Mouse (Mus musculus) large intestine, adult 2 months (tissue): ENCODE measurements around the gene Gm10518. TPM values are rescaled to one million over a fixed set of nuclear protein-coding genes. Genes with fewer than 3 reads are reported as not detected.

Experiments used
- DNase-seq: peaks from one replicate; pipeline ENCODE4 v3.0.0-alpha.2; 2012; ENCODE audit warnings: low read depth, low spot score
- WGBS: fragments of 180-500 bp; shearing (Covaris S2); methylation state at CpG from one replicate; pipeline ENCODE4 v1.1.7; 2018; 5-methylcytosine and 5-hydroxymethylcytosine counted together
- polyA plus RNA-seq: library from polyadenylated mRNA; depleted of rRNA; stranded (reverse); fragments of >200 nt; gene quantifications from 2 replicates; pipeline ENCODE4 v1.2.3, GENCODE M21; 2012; rRNA removed

Gm10518 gene
- polyA plus RNA-seq, 1 experiment, result not detected

DNA sequence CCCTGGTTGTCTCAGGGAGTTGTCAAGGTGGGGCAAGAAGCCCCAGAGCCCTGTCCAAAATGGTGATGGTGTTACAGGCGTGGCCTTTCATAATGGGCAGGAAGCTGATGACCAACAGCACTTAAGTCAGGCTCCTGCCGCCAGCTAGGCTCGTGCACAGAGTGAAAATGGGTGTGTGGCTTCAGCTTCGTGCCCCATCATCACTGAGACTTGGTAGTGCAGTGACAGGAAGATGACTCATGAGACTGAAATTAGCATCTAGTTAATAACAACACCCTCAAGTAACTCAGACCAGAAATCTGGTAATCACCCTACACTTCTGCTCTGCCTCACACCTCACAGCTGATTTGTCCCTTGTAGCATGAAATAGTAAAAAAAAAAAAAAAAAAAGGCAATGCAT, 25.7 kb downstream of the Gm10518 start:
- 43% methylated on average over 4 of the region's 4 CpGs for WGBS
- DNase-seq, result no peak

DNA sequence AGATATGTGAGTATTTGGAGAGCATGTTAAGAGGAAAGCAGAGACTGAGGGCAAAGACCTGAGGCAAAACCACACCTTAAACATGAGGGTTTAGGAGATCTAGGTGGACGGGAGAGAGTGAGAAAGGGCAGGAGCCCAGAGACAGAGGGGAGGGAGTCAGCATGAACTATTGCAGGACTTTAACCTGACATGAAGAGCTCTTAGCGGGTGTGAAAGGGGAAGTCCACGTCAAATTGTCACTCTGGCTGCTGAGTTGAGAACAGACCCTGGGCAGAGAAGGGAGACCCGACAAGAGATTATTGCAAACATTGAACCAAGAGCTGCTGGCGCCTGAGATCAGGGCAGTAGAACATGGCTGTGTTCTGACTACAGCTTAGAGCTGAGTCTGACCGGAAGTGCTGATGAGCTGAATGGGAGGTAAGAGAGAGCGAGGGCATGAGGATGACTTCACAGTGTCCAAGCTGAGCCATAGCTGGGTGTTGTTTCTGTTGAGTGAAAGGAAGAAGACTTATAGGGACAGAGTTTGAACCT, 29.6 kb downstream of the Gm10518 start:
- 56% methylated on average over 7 of the region's 7 CpGs for WGBS

DNA sequence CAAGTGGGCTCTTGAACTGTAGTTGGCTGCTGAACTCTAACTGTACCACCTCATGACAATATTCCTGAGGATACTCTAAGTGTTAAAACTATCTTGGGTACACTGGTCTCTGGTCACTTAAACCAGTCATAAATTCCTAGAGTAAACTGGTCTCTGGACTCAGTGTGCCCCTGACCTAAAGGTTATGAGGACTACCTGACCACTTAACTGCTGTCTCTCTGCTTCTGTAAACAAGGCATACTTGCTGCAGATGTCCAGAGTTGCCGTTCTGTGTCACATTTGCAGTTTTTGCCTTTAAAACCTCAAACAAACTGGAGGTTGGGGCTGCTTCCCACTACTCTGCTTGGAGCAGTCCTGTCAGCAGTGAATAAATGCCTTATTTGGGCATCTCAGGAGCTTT, 30.4 kb downstream of the Gm10518 start:
- 65% methylated on average over 1 of the region's 1 CpGs for WGBS
- no peak for DNase-seq

More for the DNA sequence above, 29.6 kb downstream of the Gm10518 start:
- no peak for DNase-seq

DNA sequence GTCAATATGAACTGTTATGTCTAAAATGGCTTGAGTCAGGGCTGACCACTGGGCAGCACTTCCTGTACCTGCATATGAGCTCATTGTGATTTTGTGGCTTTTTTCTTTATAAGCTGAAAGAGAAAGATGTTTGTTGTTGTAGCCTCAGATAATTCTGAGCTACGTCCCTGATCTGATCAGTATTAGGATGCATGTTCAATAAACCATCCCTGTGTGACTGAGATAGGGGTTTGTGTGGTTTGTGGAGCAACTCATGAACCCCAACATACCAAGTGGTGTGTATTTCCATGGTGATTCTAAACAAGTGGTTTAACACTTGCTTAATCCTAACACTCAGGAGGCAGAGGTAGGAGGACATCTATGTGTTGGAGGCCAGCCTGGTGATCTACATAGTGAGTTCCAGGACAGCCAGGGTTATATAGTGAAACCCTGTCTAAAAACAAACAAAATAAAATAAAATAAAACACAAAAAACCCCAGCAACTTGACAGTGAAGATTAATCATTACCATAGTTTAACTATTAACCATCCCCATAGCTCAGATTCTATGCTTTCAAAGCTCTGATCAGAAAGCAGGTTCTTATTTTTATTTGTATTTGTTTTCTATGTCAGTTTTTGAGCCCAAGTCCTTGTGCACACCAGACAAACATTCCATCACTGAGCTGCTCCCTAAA, 32.7 kb downstream of the Gm10518 start:
- DNase-seq, result no peak
- 82% methylated on average over 1 of the region's 1 CpGs for WGBS

DNA sequence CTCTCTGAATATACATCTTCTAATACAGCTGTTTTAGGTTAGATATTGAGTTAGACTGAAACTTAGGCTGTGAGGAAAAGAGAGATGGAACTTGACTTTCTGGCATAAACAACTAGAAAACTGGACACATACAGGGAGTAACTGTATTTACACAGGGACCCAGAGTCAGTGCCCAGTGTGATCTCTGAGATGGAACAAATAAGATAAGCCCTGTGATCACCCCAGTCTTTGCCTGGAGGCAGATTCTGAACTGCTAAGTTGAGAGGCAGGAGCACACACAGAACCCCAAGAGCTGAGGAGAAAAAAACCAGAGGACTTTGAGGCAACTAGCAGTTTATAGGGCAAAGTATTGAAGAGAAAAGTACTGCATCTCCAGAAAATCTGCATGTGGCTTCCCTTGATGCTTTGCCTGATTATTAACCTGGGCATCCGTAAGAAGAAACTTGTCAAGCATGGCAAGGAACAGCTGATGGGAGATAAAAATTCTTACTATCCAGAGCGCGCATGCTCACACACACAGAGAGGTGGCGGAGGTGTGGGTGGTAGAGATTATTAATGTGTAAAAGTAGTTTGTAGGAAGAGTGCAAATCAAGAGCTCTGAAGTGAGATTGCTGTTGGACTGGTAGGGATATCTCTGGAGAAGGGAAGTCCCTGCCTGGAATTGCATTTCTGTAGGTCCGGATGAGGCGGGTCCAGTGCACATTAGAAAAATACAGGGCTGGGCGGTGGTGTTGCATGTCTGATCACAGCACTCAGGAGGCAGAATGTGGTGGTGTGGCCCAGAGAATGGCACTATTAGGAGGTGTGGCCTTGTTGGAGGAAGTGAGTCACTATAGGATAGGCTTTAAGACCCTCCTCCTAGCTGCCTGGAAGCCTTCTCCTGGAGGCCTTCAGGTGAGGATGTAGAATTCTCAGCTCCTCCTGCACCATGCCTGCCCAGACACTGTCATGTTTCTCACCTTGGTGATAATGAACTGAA, 33.5 kb downstream of the Gm10518 start:
- DNase-seq, result no peak
- 76% methylated on average over 7 of the region's 7 CpGs for whole genome bisulfite sequencing

DNA sequence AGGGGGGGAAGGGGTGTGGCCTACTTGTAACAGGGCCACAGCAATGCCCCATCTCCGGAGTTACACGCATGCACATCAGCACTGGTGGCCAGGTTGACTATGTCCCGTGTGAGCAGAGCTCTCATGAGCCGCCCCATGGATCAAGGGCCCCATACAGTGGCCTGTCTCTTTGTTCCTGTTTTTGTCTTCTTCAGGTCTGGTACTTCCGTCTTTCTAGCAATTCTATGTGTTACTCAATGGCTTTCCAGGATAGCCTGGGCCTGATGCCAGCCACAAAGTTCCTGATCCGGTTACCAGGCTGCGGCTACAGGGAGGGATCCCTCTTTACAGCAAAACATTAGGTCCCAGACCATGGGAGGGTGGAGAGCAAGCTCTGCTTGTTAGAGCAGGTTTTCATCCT, 39.4 kb downstream of the Gm10518 start:
- WGBS, result 50% methylated on average over 7 of the region's 7 CpGs
- no peak for DNase-seq

DNA sequence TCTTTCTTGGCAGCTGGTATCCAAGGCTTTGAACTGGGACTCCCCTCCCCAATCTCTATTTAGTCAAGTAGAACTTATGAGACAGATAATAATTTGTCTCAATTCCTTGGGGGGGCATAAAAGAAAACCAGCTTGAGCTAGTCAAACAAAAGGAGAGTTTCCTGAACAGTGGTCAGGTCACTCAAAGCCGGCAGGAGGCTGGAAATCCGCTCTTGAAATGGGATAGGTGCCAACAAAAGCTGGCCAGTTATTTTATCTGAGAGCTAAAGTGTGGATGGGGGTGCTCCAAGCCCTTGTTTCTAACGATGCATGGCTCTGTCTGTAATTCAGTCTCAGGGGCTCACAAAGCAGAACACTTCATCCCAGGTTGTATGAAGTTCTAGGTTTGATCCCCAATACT, 40.8 kb downstream of the Gm10518 start:
- WGBS, result 53% methylated on average over 3 of the region's 3 CpGs
- DNase-seq, result no peak

DNA sequence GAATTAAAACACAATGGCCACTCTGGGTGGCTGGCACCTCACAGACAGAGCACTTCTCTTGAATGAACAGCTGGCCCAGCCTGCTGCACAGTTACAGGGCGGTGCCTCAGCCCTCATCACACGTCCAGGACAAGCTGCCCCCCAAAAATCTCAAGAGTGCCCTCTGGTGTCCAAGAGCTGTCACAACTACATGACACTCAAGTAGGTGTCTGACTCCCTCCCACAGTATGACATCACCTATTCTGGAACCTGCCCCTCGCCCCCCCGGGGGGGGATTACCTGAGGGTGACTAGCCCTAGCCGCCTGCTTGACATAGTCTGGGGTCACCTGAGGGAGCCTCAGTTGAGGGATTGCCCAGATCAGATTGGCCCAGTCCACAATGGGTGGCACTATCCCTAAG, 41.7 kb downstream of the Gm10518 start:
- no peak for DNase-seq

DNA sequence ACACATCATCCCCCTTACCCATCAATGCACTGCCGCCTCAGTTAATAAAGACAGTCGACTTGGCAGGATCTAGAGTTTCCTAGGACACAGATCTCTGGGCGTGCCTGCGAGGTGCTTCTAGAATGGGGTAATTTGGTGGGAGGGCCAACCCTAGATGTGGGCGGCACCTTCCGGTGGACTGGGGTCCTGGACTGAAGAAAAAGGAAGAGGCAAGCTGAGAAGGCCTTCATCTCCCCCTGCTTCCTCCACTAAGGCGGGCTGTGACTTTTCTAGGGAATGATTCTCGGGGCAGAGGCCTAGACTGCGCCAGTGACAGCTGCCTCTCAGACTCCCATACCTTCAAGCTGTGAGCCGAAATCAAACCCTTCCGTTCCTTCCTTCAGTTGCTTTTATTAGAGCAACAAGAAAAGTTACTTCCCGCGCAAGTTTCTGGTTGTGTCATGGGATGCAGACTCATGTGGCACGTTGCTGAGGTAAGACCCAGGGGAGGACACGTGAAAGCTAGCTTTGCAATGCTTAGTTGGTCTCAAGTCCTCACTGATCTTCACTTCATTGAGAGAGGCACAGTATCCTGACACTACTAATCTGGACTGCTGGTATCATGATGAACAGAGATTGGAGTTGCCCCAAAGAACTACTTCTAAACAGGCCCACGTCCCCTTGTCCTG, 42.8 kb downstream of the Gm10518 start:
- WGBS, result 87% methylated on average over 16 of the region's 16 CpGs
- no peak for DNase-seq

More for the DNA sequence above, 41.7 kb downstream of the Gm10518 start:
- WGBS, result 20% methylated on average over 5 of the region's 5 CpGs

DNA sequence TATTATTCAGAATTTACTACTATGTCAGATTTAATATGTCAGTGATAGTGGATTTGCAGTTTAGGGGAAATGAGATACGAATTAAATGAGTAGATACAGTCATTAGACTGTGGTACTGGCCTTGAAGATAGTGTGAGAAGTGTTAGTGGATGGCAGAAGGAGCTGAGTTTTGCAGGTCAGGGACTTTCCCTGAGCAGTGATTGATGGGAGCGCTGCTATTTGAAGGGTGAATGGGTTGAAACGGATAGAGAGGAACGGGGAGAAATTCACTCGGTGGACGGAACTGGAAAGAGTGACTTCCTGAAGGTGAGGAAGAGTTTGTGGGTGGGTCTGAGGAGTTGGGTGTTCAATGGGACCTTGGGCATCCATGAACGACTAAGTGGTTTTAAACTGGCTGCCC, 44.0 kb downstream of the Gm10518 start:
- WGBS, result 42% methylated on average over 7 of the region's 7 CpGs
- no peak for DNase-seq

DNA sequence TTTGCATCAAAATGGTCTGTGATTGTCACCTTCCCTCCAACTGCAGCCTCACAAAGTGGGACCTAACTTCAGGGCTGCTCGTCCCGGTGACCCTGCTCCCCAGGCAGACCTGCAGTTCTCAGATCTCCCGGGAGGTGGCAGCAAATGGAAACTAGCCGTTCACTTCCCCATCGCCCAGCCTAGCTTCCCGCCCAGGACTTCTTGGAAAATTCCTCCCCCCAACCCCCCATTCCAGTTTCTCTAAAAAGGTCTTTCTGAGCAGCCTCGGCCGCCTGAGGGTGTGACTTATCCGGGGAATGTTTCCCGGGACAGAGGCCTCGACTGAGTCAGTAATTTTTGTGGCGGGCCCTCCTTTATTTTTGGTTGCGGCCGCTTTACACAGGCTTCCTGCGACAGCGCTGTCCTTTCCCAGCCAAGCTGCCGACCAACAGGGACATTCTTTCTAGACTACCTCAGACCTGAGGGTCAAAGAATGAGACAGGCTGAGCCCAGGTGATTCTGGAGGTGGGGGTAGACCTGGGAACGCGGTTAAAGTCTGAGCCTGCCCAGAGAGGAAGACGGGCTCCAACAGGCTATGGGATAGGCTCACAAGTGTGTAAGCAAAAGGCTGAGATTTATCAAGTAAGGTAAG, 44.7 kb downstream of the Gm10518 start:
- no peak for DNase-seq
- 3% methylated on average over 20 of the region's 20 CpGs for WGBS

DNA sequence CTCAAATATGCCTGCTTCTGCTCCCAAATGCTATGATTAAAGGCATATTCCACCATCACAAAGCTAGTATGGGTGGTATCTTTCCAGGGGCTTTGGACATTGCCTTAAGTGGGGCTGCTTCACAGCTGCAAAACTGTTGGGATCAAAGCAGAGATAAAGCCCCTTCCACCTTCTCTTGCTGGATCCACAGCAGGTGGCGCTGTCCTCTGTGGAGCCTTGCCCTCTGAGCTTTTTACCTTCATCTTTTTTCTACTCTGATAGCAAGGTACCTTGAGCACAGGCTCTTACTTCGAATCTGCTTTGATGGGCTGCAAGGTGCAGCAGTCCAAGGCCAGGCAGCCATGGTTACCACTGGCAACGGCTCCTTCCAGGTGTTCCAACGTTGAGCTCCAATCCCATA, 50.2 kb downstream of the Gm10518 start:
- WGBS, result 20% methylated on average over 4 of the region's 4 CpGs
- DNase-seq, result no peak

Other genes starting within 250 kb of the Gm10518 start
- gene Sccpdh, start 135.2 kb upstream of the Gm10518 start, polyA plus RNA-seq, result 15.1 and 17.0 TPM in 2 replicates
- gene Kif28, start 58.1 kb upstream of the Gm10518 start, polyA plus RNA-seq, result not detected in 2 replicates
- 4.9 and 5.6 TPM in 2 replicates for gene Ahctf1, start 304 bp downstream of the Gm10518 start, polyA plus RNA-seq
- gene Cdc42bpa, start 157.1 kb downstream of the Gm10518 start, polyA plus RNA-seq, result 6.4 and 7.0 TPM in 2 replicates